Mouse (Mus musculus): Measurements from ENCODE around the gene Wdr35.

Wdr35 gene

DNA sequence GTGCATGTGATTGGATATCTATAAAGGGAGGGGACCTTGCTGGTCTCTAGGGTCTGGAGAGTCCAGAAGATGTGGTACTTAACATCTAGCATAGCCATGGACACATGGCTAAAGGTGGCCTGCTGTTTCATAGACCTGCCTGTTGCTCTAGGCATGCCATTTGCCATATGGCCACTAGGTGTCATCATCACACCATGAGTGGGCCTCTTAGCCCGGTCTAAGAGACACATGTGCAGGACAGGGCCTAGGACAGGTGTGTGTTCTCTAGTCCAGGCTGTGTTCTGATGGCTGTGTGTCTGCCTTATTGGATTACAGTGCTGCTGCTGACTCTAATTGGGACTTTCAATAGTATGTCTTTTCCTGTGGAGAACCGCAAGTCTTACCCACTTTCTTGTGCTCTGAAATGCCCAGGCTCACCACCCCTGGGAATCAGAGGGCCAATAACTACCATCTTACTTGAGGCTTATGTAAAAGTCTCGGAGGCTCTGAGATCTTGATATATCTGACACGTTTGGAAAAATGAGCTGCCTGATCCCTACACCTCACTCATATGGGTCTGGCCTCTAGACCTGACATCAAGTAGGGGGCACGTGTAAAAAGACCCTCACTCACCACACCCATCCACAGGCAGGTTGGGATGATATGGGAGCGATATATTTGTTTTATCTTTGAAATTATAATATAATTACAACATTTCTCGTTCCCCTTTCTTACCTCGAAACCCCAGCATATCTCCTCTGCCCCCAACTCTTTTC, 78.6 kb downstream of the Wdr35 start:
- peak; percentile 85 for DNase-seq (ENCODE audit: low read depth, low spot score)

DNA sequence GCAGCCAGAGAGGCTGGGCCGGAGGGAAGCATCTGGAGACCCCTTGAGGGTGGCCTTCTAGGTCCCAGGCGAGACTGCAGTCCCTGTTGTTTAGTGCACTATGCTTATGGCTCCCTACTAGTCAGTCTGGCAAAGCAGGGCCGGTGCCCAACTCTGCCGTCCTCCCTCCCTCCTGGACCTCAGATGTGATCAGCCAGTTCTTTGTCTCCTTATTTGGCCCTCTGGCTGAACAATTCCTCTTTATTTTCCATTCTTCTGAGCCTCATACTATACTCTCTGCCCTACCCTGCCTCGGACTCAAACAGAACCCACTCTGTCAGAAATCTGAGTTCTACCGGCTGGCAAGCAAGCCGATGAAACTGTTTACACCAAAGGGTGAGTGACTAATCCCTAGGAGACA, 79.7 kb downstream of the Wdr35 start:
- DNase-seq (ENCODE audit: low read depth, low spot score), result no peak

DNA sequence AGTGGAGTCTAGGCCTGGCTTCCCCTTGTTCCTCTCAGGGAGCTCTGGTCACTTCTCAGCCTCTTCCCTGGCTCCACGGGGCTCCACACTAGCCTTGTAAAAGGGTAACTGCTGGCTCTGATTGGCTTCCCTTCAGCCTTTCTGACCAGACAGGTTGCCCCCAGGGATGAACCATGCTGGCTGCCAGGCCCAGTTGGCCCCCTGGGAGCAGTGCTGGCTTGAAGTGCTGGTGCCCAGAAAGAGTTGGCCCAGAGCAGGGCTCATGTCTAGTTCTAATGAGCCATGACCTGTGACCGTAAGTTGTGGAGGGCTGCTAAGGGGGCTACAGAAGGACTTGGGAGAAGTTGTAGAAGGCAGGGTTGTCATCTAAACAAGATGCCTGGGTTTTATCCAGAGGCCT, 80.3 kb downstream of the Wdr35 start:
- DNase-seq (ENCODE audit: low read depth, low spot score), result no peak

DNA sequence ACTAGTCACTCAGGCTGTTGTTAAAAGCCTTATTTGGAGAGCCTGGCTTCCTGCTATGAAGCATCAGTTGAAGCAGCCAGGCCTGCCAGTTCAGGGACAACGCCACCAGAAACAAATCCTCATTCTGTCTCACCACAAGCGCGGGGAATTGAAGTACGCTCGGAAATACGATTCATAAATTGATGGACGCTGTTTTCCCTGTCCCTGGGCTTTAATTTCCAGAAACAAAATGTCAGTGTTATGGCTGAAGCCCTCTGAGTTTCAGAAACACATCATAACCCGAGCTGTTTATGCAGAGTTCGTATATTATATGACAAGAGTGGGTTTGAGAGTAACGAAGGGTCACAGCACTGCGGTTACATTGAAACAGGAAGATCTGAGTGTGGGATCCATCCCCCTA, 81.6 kb downstream of the Wdr35 start:
- DNase-seq (ENCODE audit: low read depth, low spot score), result no peak

DNA sequence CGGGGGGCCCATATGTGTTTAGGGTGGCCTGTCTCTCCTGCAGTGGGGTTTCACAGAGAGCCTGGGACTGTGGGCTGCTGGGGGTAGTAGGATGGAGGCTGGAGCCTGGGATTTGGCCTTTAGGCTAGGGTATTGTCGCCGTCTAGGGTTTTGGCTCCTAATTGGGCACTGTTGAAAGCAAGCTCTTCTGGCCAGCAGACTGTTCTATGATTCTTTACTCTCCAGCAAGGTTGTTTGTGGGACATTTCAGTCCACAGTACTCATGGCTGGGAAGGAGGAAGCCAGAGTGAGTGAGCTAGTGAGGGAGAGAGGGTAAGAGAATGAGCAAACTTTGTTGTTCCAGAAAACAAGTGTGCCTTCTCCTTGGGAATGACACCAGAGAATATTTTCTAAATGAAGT, 85.8 kb downstream of the Wdr35 start:
- DNase-seq (ENCODE audit: low read depth, low spot score), result no peak

DNA sequence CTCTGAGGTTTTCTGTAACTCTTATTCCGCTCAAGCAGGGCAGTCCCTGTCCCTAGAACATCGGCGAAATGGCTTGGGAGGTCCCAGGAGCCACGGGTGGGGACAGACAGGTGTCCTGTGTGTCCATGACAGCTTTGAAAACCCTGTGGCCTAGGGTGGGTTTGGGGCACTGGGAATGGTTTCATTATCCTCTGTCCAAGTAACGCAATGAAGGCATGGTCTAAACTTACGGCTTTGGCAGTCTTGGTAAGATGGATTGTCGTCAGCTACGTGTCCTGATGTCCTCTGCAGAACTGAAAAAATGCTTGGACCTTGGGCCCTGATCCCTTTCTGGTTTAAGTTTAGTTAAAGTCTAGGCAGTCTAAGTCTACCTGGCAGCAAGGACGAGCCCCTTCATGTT, 86.3 kb downstream of the Wdr35 start:
- no peak for DNase-seq (ENCODE audit: low read depth, low spot score)

DNA sequence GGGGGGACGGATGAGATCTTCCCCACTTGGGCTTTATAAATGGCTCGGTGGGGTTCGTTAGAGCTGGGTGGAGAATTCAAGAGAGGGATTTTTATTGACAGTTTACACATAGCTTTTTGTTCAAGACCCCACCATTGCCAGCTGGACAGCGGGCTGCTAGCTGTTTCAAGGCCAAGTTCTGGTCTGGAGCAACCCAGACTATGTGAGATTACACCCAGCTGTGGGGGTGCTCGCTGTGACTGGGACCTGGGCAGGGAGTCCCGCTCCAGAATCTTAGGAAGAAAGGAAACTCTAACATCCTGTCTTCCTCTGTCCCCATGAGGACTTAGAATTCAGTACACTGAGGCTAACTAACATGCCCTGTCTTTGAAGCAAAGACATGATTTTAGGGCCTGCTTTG, 89.9 kb downstream of the Wdr35 start:
- no peak for DNase-seq (ENCODE audit: low read depth, low spot score)

DNA sequence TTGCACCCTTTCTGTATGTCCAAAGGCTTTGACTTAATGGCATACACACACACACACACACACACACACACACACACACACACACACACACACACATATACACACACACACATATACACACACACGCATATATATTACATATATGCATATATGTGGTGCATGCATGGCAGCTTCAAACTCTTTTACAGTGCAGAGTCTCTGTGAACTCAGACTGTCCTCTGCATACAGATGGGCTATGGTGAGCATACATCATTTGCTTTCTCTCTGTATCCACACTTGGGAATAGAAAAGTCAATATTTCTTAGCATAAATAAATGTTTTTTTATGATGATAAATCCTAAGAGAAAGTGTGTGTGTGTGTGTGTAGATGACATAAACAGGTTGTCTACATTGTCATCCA, 97.4 kb downstream of the Wdr35 start:
- no peak for DNase-seq (ENCODE audit: low read depth, low spot score)

DNA sequence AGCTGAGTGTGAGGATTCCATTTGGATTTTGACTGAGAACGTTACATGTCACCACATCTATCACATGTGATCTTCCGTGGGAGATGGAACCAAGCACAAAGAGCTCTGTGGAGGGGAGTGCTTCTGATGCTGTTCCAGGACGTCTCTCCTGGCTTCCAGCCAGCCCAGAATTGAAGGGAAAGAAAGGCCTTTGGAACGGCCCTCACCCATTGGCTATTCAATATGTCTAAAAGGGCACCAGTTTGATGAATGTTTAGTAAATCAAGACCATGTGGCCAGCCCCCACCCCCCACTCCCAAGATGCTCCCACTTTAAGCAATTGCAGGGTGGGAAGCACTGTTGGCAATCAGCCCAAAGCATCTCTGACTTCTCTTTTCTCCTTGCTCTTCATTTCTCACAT, 97.8 kb downstream of the Wdr35 start:
- DNase-seq (ENCODE audit: low read depth, low spot score), result no peak

DNA sequence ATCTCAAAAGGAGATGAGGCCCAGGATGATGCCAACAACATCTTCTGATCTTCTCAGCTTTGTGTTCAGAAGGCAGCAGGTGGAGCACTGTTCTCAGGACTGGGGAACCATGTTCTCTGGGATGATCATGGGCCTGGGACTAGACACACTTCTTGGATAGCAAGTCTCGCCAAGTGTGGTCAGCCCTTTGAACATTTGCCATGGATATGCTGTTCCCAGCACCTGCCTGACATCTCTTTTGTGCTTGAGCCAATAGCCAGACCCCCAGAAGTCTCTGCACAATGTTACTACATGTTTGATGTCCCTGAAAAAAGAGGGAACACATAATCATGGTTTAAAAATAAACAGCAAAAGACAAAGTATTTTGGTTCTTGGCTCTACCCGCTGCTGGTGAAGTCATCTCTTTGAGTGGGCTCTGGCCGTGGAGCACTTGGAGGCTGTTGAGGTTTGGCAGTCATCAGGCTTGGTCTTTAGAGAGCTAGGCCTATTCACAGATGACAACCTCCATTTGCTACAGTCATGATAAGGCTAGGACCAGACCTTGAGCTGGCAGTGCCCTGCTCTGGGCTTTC, 103.9 kb downstream of the Wdr35 start:
- no peak for DNase-seq (ENCODE audit: low read depth, low spot score)
